Mouse (Mus musculus): ENCODE measurements around the gene Naaladl1.

Gene Naaladl1

DNA sequence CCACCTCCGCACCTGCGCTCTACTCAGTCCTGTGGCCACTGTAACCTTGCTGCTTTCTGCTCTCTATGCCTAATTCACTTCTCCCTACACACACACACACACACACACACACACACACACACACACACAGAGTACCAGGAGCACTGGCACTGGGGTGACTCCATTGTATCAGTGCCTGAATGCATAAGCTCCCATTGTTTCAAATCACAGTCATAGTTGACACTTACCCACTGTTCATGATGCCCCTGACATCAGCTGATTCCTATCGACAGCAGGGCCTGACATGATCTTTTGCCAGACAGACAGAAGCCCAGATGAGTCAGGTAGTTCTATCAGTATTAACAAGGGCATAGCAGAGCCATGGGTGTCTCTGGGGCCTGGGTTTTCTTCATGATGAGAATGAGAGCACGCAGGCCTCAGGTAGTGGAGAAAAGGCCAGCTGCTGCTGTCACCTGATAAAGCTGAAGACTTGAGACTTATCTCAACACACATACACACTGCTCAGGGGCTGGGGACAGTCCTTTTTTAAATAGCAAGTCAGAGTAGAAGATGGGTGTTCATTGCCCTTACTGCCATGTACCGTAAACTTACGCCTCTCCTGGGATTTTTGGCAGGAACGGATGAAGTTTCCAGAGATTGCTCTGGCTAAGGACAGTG lies 26.7 kb downstream of the Naaladl1 start:
- peak; percentile 84 for DNase-seq

DNA sequence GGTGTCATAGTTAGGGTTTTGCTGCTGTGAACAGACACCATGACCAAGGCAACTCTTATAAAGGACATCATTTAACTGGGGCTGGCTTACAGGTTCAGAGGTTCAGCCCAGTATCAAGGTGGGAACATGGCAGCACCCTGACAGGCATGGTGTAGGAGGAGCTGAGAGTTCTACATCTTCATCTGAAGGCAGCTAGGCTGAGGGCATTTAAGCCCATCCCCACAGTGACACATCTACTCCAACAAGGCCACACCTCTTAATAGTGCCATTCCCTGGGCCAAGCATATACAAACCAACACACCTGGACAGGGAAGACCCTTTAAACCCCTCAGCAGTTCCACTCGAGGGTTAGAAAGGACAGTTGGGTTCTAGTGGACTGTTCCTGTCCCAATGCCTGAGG lies 27.6 kb downstream of the Naaladl1 start:
- DNase-seq = peak; percentile 57

DNA sequence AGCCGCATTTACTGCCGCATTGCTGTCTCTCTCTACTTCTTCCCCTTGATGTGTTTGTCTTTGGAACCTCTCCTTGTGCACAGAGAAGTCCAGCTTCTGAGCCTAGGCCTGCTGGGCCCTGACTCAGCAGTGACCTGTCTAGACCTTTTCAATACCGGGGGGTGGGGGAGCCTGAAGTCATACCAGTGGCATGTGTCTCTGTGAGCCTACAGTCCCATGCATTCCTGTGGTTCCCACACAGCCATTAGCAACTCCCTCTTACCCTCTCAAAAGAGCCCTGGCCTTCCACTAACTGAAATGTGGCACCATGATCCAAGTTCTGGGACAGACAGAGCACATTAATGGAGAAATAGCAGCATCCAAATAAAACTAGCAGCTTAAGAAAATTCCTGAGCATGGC lies 30.8 kb downstream of the Naaladl1 start:
- no peak for DNase-seq

DNA sequence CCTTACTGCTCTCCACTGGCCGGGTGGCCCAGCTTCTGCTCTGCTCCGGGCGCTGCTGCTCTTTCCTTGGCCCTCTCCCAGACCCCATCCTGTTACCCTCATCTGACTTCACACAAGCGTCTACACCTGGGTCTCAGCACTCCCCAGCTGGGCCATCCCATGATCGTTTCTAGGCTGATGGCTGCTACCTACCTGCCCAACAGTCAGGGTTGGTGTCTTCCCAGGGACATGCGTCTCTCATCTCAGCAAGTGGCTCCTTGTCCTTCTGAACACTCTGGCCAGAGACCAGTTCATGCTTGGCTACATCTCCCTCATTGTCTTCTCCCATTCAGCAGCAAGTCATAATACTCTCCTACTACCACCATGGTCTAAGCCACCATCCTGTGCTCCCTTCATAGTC lies 34.1 kb downstream of the Naaladl1 start:
- DNase-seq = no peak

DNA sequence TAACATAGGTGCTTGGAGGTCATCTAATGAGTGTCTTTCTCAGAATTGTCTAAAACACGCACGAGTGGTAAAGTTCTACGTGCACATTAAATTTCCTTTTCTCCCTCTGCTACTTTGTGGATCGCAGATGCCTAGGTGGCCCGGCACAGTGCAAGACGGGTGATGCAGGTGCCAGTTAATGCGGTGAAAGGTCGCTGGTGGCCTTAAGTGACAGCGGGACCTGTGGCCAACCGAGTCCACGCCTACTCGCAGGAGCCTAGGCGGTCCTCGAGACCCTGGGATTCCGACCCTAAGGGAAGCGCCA lies 34.7 kb downstream of the Naaladl1 start:
- DNase-seq = no peak

DNA sequence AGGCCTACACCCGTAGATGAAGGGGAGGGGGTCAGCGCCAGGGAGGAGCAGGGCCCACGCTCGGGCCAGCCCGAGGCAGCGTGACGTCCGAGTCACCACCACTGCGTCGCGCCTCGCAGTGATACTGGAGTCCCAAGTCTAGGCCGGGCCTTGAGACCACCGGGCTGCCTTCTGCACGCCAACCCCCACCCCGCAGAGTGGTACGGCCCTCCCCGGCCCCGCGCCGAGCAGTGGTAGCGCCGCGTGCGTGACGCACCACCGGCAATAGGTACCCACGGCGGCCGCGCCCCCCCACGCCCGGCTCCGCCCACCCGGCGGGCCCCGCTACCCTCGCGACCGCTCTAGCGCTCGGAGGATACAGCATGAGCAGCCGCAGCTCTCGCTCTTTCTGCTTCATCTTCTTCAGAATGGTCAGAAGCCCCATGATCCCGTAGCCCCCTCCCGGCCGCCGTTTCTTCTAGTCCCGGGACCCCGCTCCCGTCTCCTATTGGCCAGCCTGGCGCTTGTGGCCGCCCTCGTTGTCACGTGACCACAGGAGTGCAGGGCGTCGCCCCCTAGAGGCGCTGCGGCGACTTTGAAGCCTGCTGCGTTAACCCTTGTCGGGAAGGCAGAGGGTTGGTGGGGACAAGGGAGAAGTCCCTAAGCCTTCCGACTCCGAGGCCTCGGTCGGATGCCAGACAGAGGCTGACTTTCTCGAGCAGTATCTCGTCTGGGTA lies 35.3 kb downstream of the Naaladl1 start, which contains the start of gene Batf2:
TSS of gene Batf2 (plus strand) at position 306 of the 716 bp plus-strand sequence.
- DNase-seq = peak; percentile 96

DNA sequence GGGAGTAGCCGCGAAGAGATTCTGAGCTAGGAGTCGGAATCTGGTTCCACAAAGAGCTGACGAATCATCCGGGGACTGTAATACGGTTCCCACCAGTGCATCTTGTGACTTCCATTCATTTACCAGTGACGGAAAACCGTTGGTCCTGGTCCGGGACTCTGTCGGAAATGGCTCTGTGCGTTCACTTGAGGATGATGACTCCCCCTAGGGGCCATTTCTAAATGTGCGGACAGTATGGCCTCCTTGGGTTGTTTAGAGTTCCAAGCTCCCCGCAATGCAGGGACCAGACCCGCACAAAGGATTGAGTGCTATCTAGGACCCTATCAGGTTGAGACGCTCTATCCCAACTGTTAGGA lies 35.8 kb downstream of the Naaladl1 start, which contains the start of gene Arl2:
TSS of gene Arl2 (minus strand) at position 155 of the 356 bp plus-strand sequence.
- peak; percentile 87 for DNase-seq

DNA sequence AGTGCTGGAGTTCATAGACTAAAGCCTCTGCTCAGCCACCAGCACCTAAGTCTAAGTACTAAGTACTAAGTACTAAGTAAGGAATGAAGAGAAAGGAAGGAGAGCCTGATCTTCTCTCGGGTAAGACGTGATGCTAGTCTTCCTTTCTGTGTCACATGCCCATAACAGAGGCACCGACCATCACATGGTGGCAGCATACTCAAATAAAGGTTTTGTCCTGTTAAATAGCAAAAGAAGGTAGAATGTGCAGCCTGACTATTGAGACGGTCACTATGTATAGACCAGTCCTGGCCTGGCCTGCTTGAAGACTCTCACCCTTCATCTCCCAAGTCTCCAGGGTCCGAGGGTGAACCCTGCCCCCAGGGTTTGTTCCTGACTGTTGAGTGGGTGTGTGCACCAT lies 39.3 kb downstream of the Naaladl1 start:
- no peak for DNase-seq

DNA sequence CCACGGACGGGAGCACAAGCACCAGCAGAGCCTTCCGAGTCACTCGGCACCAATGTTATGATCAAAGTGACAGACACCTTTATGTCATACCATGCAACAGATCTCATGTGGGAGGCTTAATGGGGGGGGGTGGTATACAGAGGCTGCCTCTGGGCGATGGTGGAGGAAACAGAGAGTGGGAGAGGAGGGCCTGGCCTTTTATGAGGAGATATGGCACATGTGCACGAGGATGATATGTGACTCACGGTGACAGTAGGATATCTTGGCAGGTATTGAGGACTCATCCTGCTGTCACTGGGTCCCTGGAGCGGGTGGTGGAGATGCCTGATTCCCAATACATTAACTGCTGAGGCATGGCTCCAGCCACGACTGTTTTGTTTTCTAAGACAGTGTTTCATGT lies 49.6 kb downstream of the Naaladl1 start:
- DNase-seq = no peak

DNA sequence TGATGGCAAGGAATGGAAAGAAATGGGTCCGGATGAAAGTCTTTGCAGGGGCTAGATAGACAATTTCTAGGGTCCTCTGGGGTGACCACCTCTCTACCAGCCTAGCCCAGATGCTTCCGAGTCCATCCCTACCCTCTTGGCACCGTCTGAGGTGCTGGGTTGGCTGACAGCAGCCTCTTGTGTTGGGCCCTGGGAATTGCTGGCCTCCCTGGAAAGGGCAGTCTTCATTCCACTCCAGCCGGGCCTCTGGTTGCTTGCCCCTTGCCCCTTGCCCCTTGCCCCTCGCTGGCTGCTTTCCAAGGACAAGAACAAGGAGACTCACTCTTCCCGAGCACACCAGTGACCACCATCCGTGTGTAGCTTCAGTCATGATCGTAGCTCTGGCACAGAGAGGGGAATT lies 50.8 kb downstream of the Naaladl1 start:
- DNase-seq = no peak

DNA sequence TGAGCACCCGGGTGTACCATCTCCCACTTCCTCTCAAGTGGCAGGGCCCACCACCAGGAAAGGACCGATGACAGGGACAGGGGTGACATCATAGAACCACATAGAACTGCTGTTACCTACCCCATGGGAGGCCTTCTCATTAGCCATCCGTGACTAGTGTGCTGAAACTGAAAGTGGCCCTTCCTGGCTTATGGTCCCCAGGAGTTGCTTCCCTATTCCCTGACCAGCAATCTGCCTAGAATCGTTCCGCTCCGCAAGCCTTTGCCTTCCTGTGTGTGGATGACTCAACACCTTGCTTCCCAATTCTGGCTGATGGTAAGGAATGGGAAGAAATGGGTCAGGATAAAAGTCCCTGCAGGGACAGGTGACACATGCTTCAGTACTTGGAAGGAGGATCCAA lies 51.6 kb downstream of the Naaladl1 start:
- DNase-seq = no peak

DNA sequence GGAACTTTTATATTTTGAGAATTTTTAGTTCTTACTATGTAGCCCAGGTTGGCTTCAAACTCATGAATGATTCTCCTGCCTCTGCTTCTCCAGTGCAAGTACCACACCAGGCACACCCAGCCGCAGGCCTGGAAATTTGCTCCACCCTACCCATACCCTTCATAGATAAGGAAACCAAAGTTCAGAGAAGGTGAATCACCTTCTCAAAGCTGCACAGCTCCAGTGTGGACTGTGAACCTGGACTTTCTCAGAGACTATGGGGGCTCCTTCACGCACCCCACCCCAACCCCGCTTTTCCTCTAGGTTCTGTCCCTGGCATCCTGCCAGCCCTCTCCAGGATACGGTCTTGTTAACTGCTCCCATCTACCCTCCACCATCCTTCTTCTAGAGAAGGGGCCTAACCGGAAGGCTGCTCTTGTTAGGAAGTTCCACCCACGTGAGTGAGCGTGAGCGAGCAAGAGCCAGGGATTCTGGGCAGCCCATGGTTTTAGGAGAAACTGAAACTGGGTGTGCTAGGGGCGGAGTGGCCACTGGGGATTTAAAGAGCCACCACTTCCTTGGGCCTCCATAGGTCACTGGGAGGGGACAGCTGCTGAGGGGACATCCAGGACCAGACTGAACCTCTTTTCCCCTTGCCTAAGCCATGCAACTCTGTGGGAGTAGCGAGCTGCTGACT lies 58.4 kb downstream of the Naaladl1 start:
- DNase-seq = no peak

All from liver (tissue).